Mouse (Mus musculus) adipocyte (in vitro differentiated cells): Measurements from ENCODE around the gene Zfp740.

Source experiments
- DNase-seq: peaks from one replicate; pipeline ENCODE4 v3.0.0-alpha.2; 2016; ENCODE audit warnings: low spot score

The Zfp740 gene

GRCm38 (mm10) chr15:102230408-102231321, 27.6 kb downstream of the Zfp740 start:
- no peak for DNase-seq

GRCm38 (mm10) chr15:102231748-102232147, 28.7 kb downstream of the Zfp740 start, which contains the start of gene Itgb7:
TSS of gene Itgb7 (minus strand) at chr15:102231944.
- DNase-seq: no peak

GRCm38 (mm10) chr15:102232764-102233163, 29.7 kb downstream of the Zfp740 start:
- no peak for DNase-seq

- no peak for DNase-seq
These were observed 30.8 kb downstream of the Zfp740 start for GRCm38 (mm10) chr15:102233896-102234295.

GRCm38 (mm10) chr15:102235371-102236027, 32.5 kb downstream of the Zfp740 start:
- DNase-seq: no peak

- DNase-seq: no peak
These were observed 35.7 kb downstream of the Zfp740 start for GRCm38 (mm10) chr15:102238543-102239259.

GRCm38 (mm10) chr15:102239260-102239590, 36.2 kb downstream of the Zfp740 start:
- peak; percentile 68 for DNase-seq

- no peak for DNase-seq
These were observed 36.8 kb downstream of the Zfp740 start for GRCm38 (mm10) chr15:102239851-102240250.

GRCm38 (mm10) chr15:102240607-102241006, 37.6 kb downstream of the Zfp740 start:
- no peak for DNase-seq

- no peak for DNase-seq
These were observed 39.6 kb downstream of the Zfp740 start for GRCm38 (mm10) chr15:102242404-102243228.

GRCm38 (mm10) chr15:102243229-102244190, 40.5 kb downstream of the Zfp740 start:
- DNase-seq: peak; percentile 84

- peak; percentile 68 for DNase-seq
These were observed 41.5 kb downstream of the Zfp740 start for GRCm38 (mm10) chr15:102244306-102245191.

GRCm38 (mm10) chr15:102245461-102245881, 42.4 kb downstream of the Zfp740 start:
- peak; percentile 66 for DNase-seq

- peak; percentile 83 for DNase-seq
These were observed 43.1 kb downstream of the Zfp740 start for GRCm38 (mm10) chr15:102245891-102246741.

GRCm38 (mm10) chr15:102246866-102247251, 43.8 kb downstream of the Zfp740 start:
- DNase-seq: peak; percentile 96

GRCm38 (mm10) chr15:102247252-102248130, 44.4 kb downstream of the Zfp740 start:
- DNase-seq: peak; percentile 76

GRCm38 (mm10) chr15:102248131-102248811, 45.2 kb downstream of the Zfp740 start:
- DNase-seq: peak; percentile 59
